Mouse (Mus musculus) CH12.LX (cell line): Measurements from ENCODE around the gene Fam184a. TPM values are rescaled to one million over a fixed set of nuclear protein-coding genes. Genes with fewer than 3 reads are reported as not detected.

Source experiments
- DNase-seq: peaks from one replicate; pipeline ENCODE4 v3.0.0-alpha.2; 2013; ENCODE audit errors: extremely low read depth
- H3K27ac ChIP-seq: 2 replicates; pipeline ENCODE4 v1.5.1; 2012; ENCODE audit warnings: low read depth, mild to moderate bottlenecking, control low read depth, moderate library complexity; ENCODE audit not compliant: insufficient read depth
- H3K27me3 ChIP-seq: replicated peaks from 2 replicates; pipeline ENCODE3; 2012; ENCODE audit warnings: inconsistent platforms
- H3K36me3 ChIP-seq, 2 experiments: replicated peaks in 1 of 2; 2 replicates each; pipeline versions ENCODE3 to v1.6.1; 2012; ENCODE audit warnings: inconsistent platforms in 1 of 2, low read length in 1 of 2, mild to moderate bottlenecking in 1 of 2, mixed read lengths in 1 of 2, moderate library complexity in 1 of 2; ENCODE audit not compliant: control insufficient read depth in 1 of 2, insufficient read depth in 1 of 2
- H3K4me1 ChIP-seq, 2 experiments: 2 replicates each; pipeline ENCODE4 v1.6.1; 2012; ENCODE audit warnings: inconsistent platforms in 1 of 2, moderate library complexity in 1 of 2; ENCODE audit not compliant: insufficient read depth in 2 of 2, control insufficient read depth in 1 of 2
- H3K4me2 ChIP-seq: 2 replicates; pipeline ENCODE4 v1.6.1; 2012; ENCODE audit warnings: low read depth, mild to moderate bottlenecking, control low read depth; ENCODE audit not compliant: poor library complexity, insufficient read depth, severe bottlenecking
- H3K4me3 ChIP-seq, 3 experiments: fragments of 150-350 bp in 1 of 3; sonication (generic) in 1 of 3; replicated peaks in 1 of 3; 2 replicates each; pipeline versions ENCODE3 to v1.5.1; 2011 to 2012; ENCODE audit warnings: low read depth in 2 of 3, low read length in 2 of 3, mild to moderate bottlenecking in 2 of 3, moderate library complexity in 2 of 3, control low read depth in 1 of 3, improper control_type of control experiment in 1 of 3, inconsistent platforms in 1 of 3, mixed read lengths in 1 of 3; ENCODE audit not compliant: poor library complexity in 1 of 3
- H3K79me2 ChIP-seq: replicated peaks from 2 replicates; pipeline ENCODE4 v1.6.1; 2012; ENCODE audit warnings: mild to moderate bottlenecking, moderate library complexity; ENCODE audit not compliant: control insufficient read depth, poor library complexity, insufficient read depth, severe bottlenecking; ENCODE audit errors: extremely low read depth
- H3K9ac ChIP-seq: 2 replicates; pipeline ENCODE4 v1.6.1; 2012; ENCODE audit warnings: low read depth, mild to moderate bottlenecking, control low read depth, moderate library complexity; ENCODE audit not compliant: insufficient read depth
- H3K9me3 ChIP-seq: replicated peaks from 2 replicates; pipeline ENCODE3; 2012; ENCODE audit warnings: low read length, inconsistent platforms, mixed read lengths
- BHLHE40 ChIP-seq: IDR thresholded peaks from 2 replicates; pipeline ENCODE4 v1.6.1; 2011; ENCODE audit warnings: mild to moderate bottlenecking, low read depth, low read length, improper control_type of control experiment
- CTCF ChIP-seq, 2 experiments: IDR thresholded peaks in 1 of 2; conservative IDR thresholded peaks in 1 of 2; 2 replicates each; pipeline ENCODE4 v1.5.1; 2011 to 2012; ENCODE audit warnings: low read depth in 2 of 2, low read length in 2 of 2, improper control_type of control experiment in 1 of 2, inconsistent platforms in 1 of 2, mild to moderate bottlenecking in 1 of 2, moderate library complexity in 1 of 2
- E2F4 ChIP-seq: IDR thresholded peaks from 2 replicates; pipeline ENCODE4 v1.6.1; 2011; ENCODE audit warnings: low read depth, low read length, improper control_type of control experiment; ENCODE audit not compliant: insufficient replicate concordance
- ELF1 ChIP-seq: IDR thresholded peaks from 2 replicates; pipeline ENCODE4 v1.6.1; 2014; ENCODE audit warnings: low read depth, mild to moderate bottlenecking, inconsistent platforms, low read length, improper control_type of control experiment
- EP300 ChIP-seq: IDR thresholded peaks from 2 replicates; pipeline ENCODE4 v1.6.1; 2011; ENCODE audit warnings: low read length, improper control_type of control experiment
- ETS1 ChIP-seq: conservative IDR thresholded peaks from 2 replicates; pipeline ENCODE4 v1.6.1; 2012; ENCODE audit warnings: low read depth, mild to moderate bottlenecking, inconsistent platforms, low read length, improper control_type of control experiment, moderate library complexity
- GABPA ChIP-seq: IDR thresholded peaks from 2 replicates; pipeline ENCODE4 v1.6.1; 2012; ENCODE audit warnings: low read depth, low read length, improper control_type of control experiment, inconsistent platforms; ENCODE audit not compliant: insufficient replicate concordance
- IRF4 ChIP-seq: IDR thresholded peaks from 2 replicates; pipeline ENCODE4 v1.6.1; 2014; ENCODE audit warnings: low read depth, mild to moderate bottlenecking, inconsistent platforms, low read length, improper control_type of control experiment
- JUND ChIP-seq: conservative IDR thresholded peaks from 2 replicates; pipeline ENCODE4 v1.6.1; 2011; ENCODE audit warnings: low read depth, low read length, improper control_type of control experiment
- MEF2A ChIP-seq: IDR thresholded peaks from 2 replicates; pipeline ENCODE4 v1.6.1; 2014; ENCODE audit warnings: low read depth, mild to moderate bottlenecking, inconsistent platforms, low read length, improper control_type of control experiment, borderline replicate concordance
- MYC ChIP-seq: IDR thresholded peaks from 2 replicates; pipeline ENCODE4 v1.6.1; 2011; ENCODE audit warnings: low read depth, mild to moderate bottlenecking, improper control_type of control experiment, low read length
- NELFE ChIP-seq: IDR thresholded peaks from 2 replicates; pipeline ENCODE4 v1.6.1; 2011; ENCODE audit warnings: low read depth, low read length, improper control_type of control experiment
- POLR2AphosphoS2 ChIP-seq: IDR thresholded peaks from 2 replicates; pipeline ENCODE4 v1.6.1; 2011; ENCODE audit warnings: low read depth, low read length, improper control_type of control experiment
- RAD21 ChIP-seq: IDR thresholded peaks from 2 replicates; pipeline ENCODE4 v1.6.1; 2011; ENCODE audit warnings: low read depth, mild to moderate bottlenecking, low read length, improper control_type of control experiment, moderate library complexity
- SIN3A ChIP-seq: IDR thresholded peaks from 2 replicates; pipeline ENCODE4 v1.6.1; 2012; ENCODE audit warnings: low read length, improper control_type of control experiment, inconsistent platforms
- SMC3 ChIP-seq: IDR thresholded peaks from 2 replicates; pipeline ENCODE4 v1.6.1; 2011; ENCODE audit warnings: low read depth, low read length, improper control_type of control experiment
- USF1 ChIP-seq: IDR thresholded peaks from 2 replicates; pipeline ENCODE4 v1.6.1; 2014; ENCODE audit warnings: low read depth, mild to moderate bottlenecking, inconsistent platforms, low read length, improper control_type of control experiment
- USF2 ChIP-seq: conservative IDR thresholded peaks from 2 replicates; pipeline ENCODE4 v1.6.1; 2011; ENCODE audit warnings: low read depth, low read length, improper control_type of control experiment
- ZMIZ1 ChIP-seq: IDR thresholded peaks from 2 replicates; pipeline ENCODE4 v1.6.1; 2012; ENCODE audit warnings: low read depth, mild to moderate bottlenecking, inconsistent platforms, low read length, improper control_type of control experiment
- ZNF384 ChIP-seq: IDR thresholded peaks from 2 replicates; pipeline ENCODE4 v1.6.1; 2012; ENCODE audit warnings: low read depth, low read length, improper control_type of control experiment, inconsistent platforms
- dilution Hi-C: fragments of 300-500 bp; cut with MboI; formaldehyde crosslinking; loops from 2 replicates; pipeline ENCODE4 v1.14.3; 2020; ENCODE audit warnings: low sequenced_read_pairs; ENCODE audit not compliant: extremely low pct_unique_long_range_greater_than_20kb, extremely low pct_ligation_motif_present
- in situ Hi-C: fragments of 300-500 bp; cut with MboI; formaldehyde crosslinking; loops from 3 replicates; pipeline ENCODE4 v1.14.3; 2019; ENCODE audit warnings: low sequenced_read_pairs, low pct_ligation_motif_present, low pct_unique_long_range_greater_than_20kb, mixed read lengths
- polyA plus RNA-seq: library from polyadenylated mRNA; unstranded; fragments of >175 nt; gene quantifications from 2 replicates; pipeline ENCODE4 v1.2.1, GENCODE M21; 2012; ENCODE audit warnings: low read depth; ENCODE audit not compliant: insufficient read length
- total RNA-seq, 2 experiments: library from RNA; depleted of rRNA; stranded (reverse); fragments of 300-350 nt in 1 of 2; fragments of >200 nt in 1 of 2; gene quantifications; 2 replicates each; pipeline ENCODE4 v1.2.3; 2012 to 2014

Gene Fam184a
- total and polyA plus RNA-seq, 3 experiments: not detected

DNA sequence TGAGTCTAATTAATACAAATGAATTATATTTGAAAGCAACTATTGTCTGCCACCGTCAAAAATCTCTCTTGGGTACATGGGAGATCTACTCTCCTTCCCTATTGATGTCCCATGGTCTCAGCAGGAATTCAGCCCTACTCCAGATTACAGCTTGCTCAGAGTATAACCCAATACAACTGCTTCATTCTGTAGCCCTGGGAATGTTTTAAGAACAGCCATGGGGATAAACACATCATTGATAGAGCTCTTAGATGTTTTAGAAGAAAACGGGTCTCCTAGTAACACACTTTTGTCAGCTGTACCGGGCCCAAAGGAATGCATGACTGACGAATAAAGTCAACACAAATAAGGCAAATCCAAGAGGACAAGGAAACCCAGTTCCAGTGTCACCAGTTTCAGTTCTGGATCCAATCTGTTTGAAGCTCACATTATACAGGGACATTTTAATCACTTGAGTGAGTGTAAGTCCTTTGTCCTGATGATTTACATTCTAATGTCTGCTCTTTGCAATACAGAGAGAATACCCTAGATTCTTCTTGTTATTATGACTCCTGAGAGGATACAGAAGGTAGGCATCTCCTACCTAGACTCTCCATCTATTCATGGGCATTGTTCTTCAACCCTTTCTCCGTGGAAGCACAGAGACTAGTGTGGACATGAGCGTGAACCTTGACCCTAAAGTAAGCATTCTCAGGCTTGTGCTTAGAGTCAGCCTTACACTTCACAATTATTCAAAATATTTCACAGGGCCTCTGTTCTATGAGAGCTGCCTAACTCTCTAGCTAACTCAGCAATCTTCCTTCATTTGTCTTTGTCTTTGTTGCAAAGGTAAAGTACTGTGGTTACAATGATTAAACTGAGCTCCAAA lies 71.0 kb downstream of the Fam184a start:
- H3K4me1 ChIP-seq: no peaks in the 10 kb centered on the region
- in situ Hi-C loops: no loop called here
- DNase-seq: no peak
- no peak for TF ChIP-seq E2F4
- no peak for TF ChIP-seq BHLHE40
- TF ChIP-seq SIN3A: no peak
- no peak for TF ChIP-seq ZNF384
- no peak for TF ChIP-seq IRF4
- no peak for TF ChIP-seq RAD21
- no peak for TF ChIP-seq USF1
- TF ChIP-seq USF2: no peak
- TF ChIP-seq CTCF (conservative IDR thresholded peaks at IDR 0.05 in 1 of 2, IDR thresholded peaks at IDR 0.05 in 1 of 2; ENCODE audit: low read depth in 2 of 2, low read length in 2 of 2): no peak
- no peak for TF ChIP-seq JUND
- TF ChIP-seq NELFE: no peak
- TF ChIP-seq GABPA: no peak
- no peak for TF ChIP-seq EP300
- TF ChIP-seq MYC: no peak
- H3K9ac ChIP-seq: no peak overlapping the region
- H3K36me3 ChIP-seq: no peaks in the 10 kb centered on the region
- H3K27ac ChIP-seq: no peak overlapping the region
- no peaks in the 10 kb centered on the region for H3K27me3 ChIP-seq
- no peaks in the 10 kb centered on the region for H3K79me2 ChIP-seq
- no peak overlapping the region for H3K4me2 ChIP-seq
- H3K4me3 ChIP-seq: no peak overlapping the region
- dilution Hi-C loops: no loop called here
- no peaks in the 10 kb centered on the region for H3K9me3 ChIP-seq

DNA sequence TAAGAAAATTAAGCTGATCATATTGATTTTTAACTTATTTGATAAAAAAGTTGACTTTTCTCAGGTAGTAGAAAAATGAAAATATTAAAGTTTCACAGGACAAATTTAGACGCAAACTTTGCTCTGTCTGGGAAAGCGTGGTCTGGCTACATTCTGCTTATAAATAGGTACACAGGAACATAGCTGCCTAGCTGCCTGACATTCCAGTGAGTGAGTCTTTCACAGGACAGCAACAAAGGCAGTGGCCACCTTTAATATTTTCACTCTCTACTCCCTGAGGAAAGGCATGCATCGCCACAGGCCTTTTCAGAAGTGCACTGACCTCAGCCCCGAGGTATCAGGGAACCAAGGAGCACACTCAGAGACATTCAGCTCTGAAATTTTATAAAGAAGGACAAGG lies 89.1 kb downstream of the Fam184a start:
- H3K4me2 ChIP-seq: no peak overlapping the region
- no peaks in the 10 kb centered on the region for H3K36me3 ChIP-seq
- H3K79me2 ChIP-seq: no peaks in the 10 kb centered on the region
- H3K4me1 ChIP-seq: no peaks in the 10 kb centered on the region
- H3K27me3 ChIP-seq: no peaks in the 10 kb centered on the region
- in situ Hi-C loops (no loop called here), dilution Hi-C loops (no loop called here)
- H3K9ac ChIP-seq: no peak overlapping the region
- H3K4me3 ChIP-seq: no peak overlapping the region
- no peak for DNase-seq
- H3K9me3 ChIP-seq: no peaks in the 10 kb centered on the region
- no peak overlapping the region for H3K27ac ChIP-seq
- TF ChIP-seq MEF2A: no peak
- no peak for TF ChIP-seq ELF1
- TF ChIP-seq SMC3: no peak
- TF ChIP-seq USF2: no peak
- no peak for TF ChIP-seq CTCF (conservative IDR thresholded peaks at IDR 0.05 in 1 of 2, IDR thresholded peaks at IDR 0.05 in 1 of 2; ENCODE audit: low read depth in 2 of 2, low read length in 2 of 2)
- no peak for TF ChIP-seq ZMIZ1
- no peak for TF ChIP-seq ETS1
- no peak for TF ChIP-seq POLR2AphosphoS2
- no peak for TF ChIP-seq IRF4
